Mouse (Mus musculus) cortical plate, adult 2 months (tissue): ENCODE measurements around the gene Olfr1141. TPM values are rescaled to one million over a fixed set of nuclear protein-coding genes. Genes with fewer than 3 reads are reported as not detected.

ENCODE experiments used
- H3K27ac ChIP-seq: fragments of 200-500 bp; 2 replicates; pipeline ENCODE4 v1.5.1; 2012; ENCODE audit warnings: low read length, control low read depth, inconsistent platforms; ENCODE audit not compliant: insufficient read depth
- H3K4me1 ChIP-seq: fragments of 200-500 bp; 2 replicates; pipeline ENCODE4 v1.6.1; 2011; ENCODE audit warnings: low read length; ENCODE audit not compliant: control insufficient read depth, insufficient read depth
- H3K4me3 ChIP-seq: fragments of 200-500 bp; 2 replicates; pipeline ENCODE4 v1.5.1; 2011; ENCODE audit warnings: mild to moderate bottlenecking, low read length, control low read depth; ENCODE audit not compliant: insufficient read depth
- CTCF ChIP-seq: fragments of 200-500 bp; IDR thresholded peaks from 2 replicates; pipeline ENCODE4 v1.5.1; 2011; ENCODE audit warnings: mild to moderate bottlenecking, control low read depth, low read length; ENCODE audit not compliant: insufficient read depth; ENCODE audit errors: extremely low read depth
- POLR2A ChIP-seq: fragments of 200-500 bp; IDR thresholded peaks from 2 replicates; pipeline ENCODE4 v1.6.1; 2011; ENCODE audit warnings: mild to moderate bottlenecking, low read length, control low read depth; ENCODE audit not compliant: insufficient read depth; ENCODE audit errors: extremely low read depth
- polyA plus RNA-seq: library from polyadenylated mRNA; depleted of rRNA; stranded (reverse); fragments of >200 nt; gene quantifications from 2 replicates; pipeline ENCODE4 v1.2.3, GENCODE M21; 2012; rRNA removed

Olfr1141 gene
- polyA plus RNA-seq, result not detected in 2 replicates

- TF ChIP-seq POLR2A, result no peak
- no peak for TF ChIP-seq CTCF
- Histone ChIP-seq H3K27ac (no peak within 1 kb of the TSS), H3K4me3 (no peak within 1 kb of the TSS), H3K4me1 (no peaks in the 10 kb centered on the region)
Observed at GRCm38 (mm10) chr2:87753891-87754290, at the start of gene Olfr1141. Olfr1141 (minus strand) TSS chr2:87753991.

GRCm38 (mm10) chr2:87800292-87800691 is 46.5 kb upstream of the Olfr1141 start, which contains the start of gene Olfr1143:
Olfr1143 (plus strand) TSS chr2:87800592.
- Histone ChIP-seq H3K4me1 (no peaks in the 10 kb centered on the region), H3K4me3 (no peak within 1 kb of the TSS), H3K27ac (no peak within 1 kb of the TSS)
- no peak for TF ChIP-seq POLR2A
- no peak for TF ChIP-seq CTCF

GRCm38 (mm10) chr2:87779183-87779582 is 25.4 kb upstream of the Olfr1141 start, which contains the start of gene Olfr152:
Olfr152 (plus strand) TSS chr2:87779483.
- Histone ChIP-seq H3K27ac (no peak within 1 kb of the TSS), H3K4me1 (no peaks in the 10 kb centered on the region), H3K4me3 (no peak within 1 kb of the TSS)
- TF ChIP-seq CTCF, result no peak
- no peak for TF ChIP-seq POLR2A

- no peak overlapping the region for H3K27ac ChIP-seq
- TF ChIP-seq POLR2A (no peak), CTCF (no peak)
- H3K4me1 ChIP-seq, result no peaks in the 10 kb centered on the region
- H3K4me3 ChIP-seq, result no peak overlapping the region
Observed at GRCm38 (mm10) chr2:87776143-87776542, 22.4 kb upstream of the Olfr1141 start.

- TF ChIP-seq POLR2A, result no peak
- TF ChIP-seq CTCF, result no peak
- H3K4me3 ChIP-seq, result no peak within 1 kb of the TSS
- H3K4me1 ChIP-seq, result no peaks in the 10 kb centered on the region
- H3K27ac ChIP-seq, result no peak within 1 kb of the TSS
Observed at GRCm38 (mm10) chr2:87743452-87743851, 10.3 kb downstream of the Olfr1141 start, which contains the start of gene Olfr1140. Olfr1140 (plus strand) TSS chr2:87743752.

GRCm38 (mm10) chr2:87739878-87740277 is 13.9 kb downstream of the Olfr1141 start, which contains the start of gene Olfr1138:
Olfr1138 (minus strand) TSS chr2:87739978.
- TF ChIP-seq CTCF (no peak), POLR2A (no peak)
- Histone ChIP-seq H3K4me1 (no peaks in the 10 kb centered on the region), H3K27ac (no peak within 1 kb of the TSS), H3K4me3 (no peak within 1 kb of the TSS)

- Histone ChIP-seq H3K4me1 (no peaks in the 10 kb centered on the region), H3K27ac (no peak within 1 kb of the TSS), H3K4me3 (no peak within 1 kb of the TSS)
- no peak for TF ChIP-seq POLR2A
- TF ChIP-seq CTCF, result no peak
Observed at GRCm38 (mm10) chr2:87713079-87713478, 40.7 kb downstream of the Olfr1141 start, which contains the start of gene Olfr1137. Olfr1137 (minus strand) TSS chr2:87713179.

Other genes starting within 250 kb of the Olfr1141 start
- not detected in 2 replicates for gene Pramel6, start 247.4 kb downstream of the Olfr1141 start, polyA plus RNA-seq
- gene Olfr153, start 222.2 kb downstream of the Olfr1141 start, polyA plus RNA-seq, result not detected in 2 replicates
- not detected in 2 replicates for gene Olfr1128, start 208.4 kb downstream of the Olfr1141 start, polyA plus RNA-seq
- gene Olfr1129, start 180.1 kb downstream of the Olfr1141 start, polyA plus RNA-seq, result not detected in 2 replicates
- not detected in 2 replicates for gene Olfr1130, start 147.8 kb downstream of the Olfr1141 start, polyA plus RNA-seq
- not detected in 2 replicates for gene Olfr1131, start 126.9 kb downstream of the Olfr1141 start, polyA plus RNA-seq
- gene Olfr1132, start 116.5 kb downstream of the Olfr1141 start, polyA plus RNA-seq, result not detected in 2 replicates
- gene Olfr1133, start 106.6 kb downstream of the Olfr1141 start, polyA plus RNA-seq, result not detected in 2 replicates
- gene Olfr1134, start 95.5 kb downstream of the Olfr1141 start, polyA plus RNA-seq, result not detected in 2 replicates
- gene Olfr1135, start 80.3 kb downstream of the Olfr1141 start, polyA plus RNA-seq, result not detected in 2 replicates
- gene Olfr1136, start 60.0 kb downstream of the Olfr1141 start, polyA plus RNA-seq, result not detected in 2 replicates
- gene Olfr1137, start 40.8 kb downstream of the Olfr1141 start, polyA plus RNA-seq, result not detected in 2 replicates
- not detected in 2 replicates for gene Olfr1138, start 14.0 kb downstream of the Olfr1141 start, polyA plus RNA-seq
- not detected in 2 replicates for gene Olfr1140, start 10.2 kb downstream of the Olfr1141 start, polyA plus RNA-seq
- not detected in 2 replicates for gene Olfr152, start 25.5 kb upstream of the Olfr1141 start, polyA plus RNA-seq
- not detected in 2 replicates for gene Olfr1143, start 46.6 kb upstream of the Olfr1141 start, polyA plus RNA-seq
- not detected in 2 replicates for gene Olfr1145, start 55.8 kb upstream of the Olfr1141 start, polyA plus RNA-seq
- not detected in 2 replicates for gene Olfr1148, start 76.5 kb upstream of the Olfr1141 start, polyA plus RNA-seq
- not detected in 2 replicates for gene Olfr1150-ps1, start 90.0 kb upstream of the Olfr1141 start, polyA plus RNA-seq
- not detected in 2 replicates for gene Olfr1151, start 101.9 kb upstream of the Olfr1141 start, polyA plus RNA-seq
- not detected in 2 replicates for gene Olfr1152, start 112.5 kb upstream of the Olfr1141 start, polyA plus RNA-seq
- not detected in 2 replicates for gene Olfr1153, start 141.0 kb upstream of the Olfr1141 start, polyA plus RNA-seq
- gene Olfr1154, start 151.2 kb upstream of the Olfr1141 start, polyA plus RNA-seq, result not detected in 2 replicates
- not detected in 2 replicates for gene Olfr1155, start 191.1 kb upstream of the Olfr1141 start, polyA plus RNA-seq
- not detected in 2 replicates for gene Olfr1156, start 199.1 kb upstream of the Olfr1141 start, polyA plus RNA-seq
- gene Olfr1157, start 214.3 kb upstream of the Olfr1141 start, polyA plus RNA-seq, result not detected in 2 replicates
- not detected in 2 replicates for gene Olfr74, start 220.7 kb upstream of the Olfr1141 start, polyA plus RNA-seq
- gene Olfr1158, start 236.1 kb upstream of the Olfr1141 start, polyA plus RNA-seq, result not detected in 2 replicates